Mouse (Mus musculus): ENCODE data around the gene Cryab.

The Cryab gene

DNA sequence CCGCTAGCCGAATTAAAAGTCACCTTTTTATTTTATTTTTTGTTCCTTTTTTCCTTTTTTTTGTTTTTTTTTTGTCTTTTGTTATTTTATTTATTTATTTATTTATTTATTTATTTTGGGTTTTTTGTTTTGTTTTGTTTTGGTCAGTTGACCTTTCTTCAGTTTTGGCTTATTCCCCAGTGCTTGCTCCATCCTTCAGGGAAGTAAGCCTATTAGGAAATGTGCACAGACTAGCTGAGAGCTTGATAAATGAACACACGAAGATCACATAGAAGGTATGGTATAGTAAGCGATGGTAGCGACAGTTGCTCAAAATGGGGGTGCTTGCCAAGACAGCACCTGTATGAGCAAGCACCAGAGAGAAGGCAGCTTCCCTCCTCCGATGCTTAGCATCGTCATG, 46.5 kb downstream of the Cryab start:
- DNase-seq (ENCODE audit: low spot score): peak; percentile 84

DNA sequence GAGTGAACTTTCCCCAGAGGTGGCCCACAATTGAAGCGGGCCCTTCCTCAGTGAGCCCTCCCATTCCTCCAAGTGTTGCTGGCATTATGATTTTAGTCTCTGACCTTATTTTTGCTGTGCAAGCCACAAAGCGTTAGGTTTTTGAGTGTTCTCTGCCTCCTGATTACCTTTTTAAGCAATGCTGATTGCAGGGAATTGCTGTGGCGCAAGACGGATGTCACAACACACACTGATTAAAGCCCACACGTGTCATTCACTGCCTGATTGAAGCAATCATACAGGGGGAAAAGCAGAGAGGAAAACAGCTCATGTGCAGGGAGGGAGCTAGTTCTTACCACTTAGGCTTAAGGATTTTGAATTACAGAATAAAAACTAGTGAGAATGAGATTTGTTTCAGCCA, 47.2 kb downstream of the Cryab start:
- peak; percentile 66 for DNase-seq (ENCODE audit: low spot score)

GRCm38 (mm10) chr9:50800985-50801384, 49.9 kb downstream of the Cryab start:
- DNase-seq (ENCODE audit: low spot score): peak; percentile 79

- DNase-seq (ENCODE audit: low spot score): no peak
Observed at GRCm38 (mm10) chr9:50803055-50803671, 52.0 kb downstream of the Cryab start.
